Comparison of ENCODE assay signal across 8 mouse cellular contexts in the genomic region with DNA sequence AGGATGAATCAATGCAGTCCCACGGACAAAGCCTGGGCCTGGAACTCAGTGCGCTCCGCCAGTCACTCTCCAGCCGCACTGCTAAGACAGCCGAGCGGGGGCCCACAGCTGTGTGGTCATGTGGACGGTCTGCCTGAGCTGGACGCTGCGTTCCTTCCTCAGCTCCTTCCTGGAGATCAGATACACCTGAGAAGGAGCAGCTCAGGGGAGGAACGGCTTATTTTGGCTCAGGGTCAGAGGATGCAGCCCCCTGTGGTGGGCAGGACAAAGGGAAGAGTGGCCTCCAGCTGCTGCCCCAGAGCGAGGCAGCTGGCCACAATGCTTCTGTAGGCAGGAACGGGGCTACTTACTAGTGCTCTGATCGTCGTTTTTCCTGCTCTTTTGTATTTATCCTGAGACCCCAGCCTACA. TPM values are rescaled to one million over a fixed set of nuclear protein-coding genes. Genes with fewer than 3 reads are reported as not detected.
DNase-seq lines count a peak whose midpoint lies in the region; ATAC-seq and TF ChIP-seq lines count a peak whose summit lies in the region.

No protein-coding gene starts in this region.

- H3K36me3 ChIP-seq in lung, postnatal 0 days (ENCODE audit: insufficient read depth, low read length) = no peaks in the 10 kb centered on the region
- no peaks in the 10 kb centered on the region for H3K36me3 ChIP-seq in limb, embryonic 12.5 days
- no peaks in the 10 kb centered on the region for H3K36me3 ChIP-seq in stomach, embryonic 15.5 days

- no peak overlapping the region for H3K9ac ChIP-seq in lung, postnatal 0 days (replicated peaks; ENCODE audit: low read depth)
- no peak overlapping the region for H3K9ac ChIP-seq in limb, embryonic 12.5 days (replicated peaks)
- no peak overlapping the region for H3K9ac ChIP-seq in stomach, embryonic 15.5 days

- peak overlapping the region; percentile 36; the same call in 1 of the 2 replicates for H3K4me2 ChIP-seq in lung, postnatal 0 days (replicated peaks; ENCODE audit: low read depth, low read length)
- peak overlapping the region; percentile 42 for H3K4me2 ChIP-seq in limb, embryonic 12.5 days
- H3K4me2 ChIP-seq in stomach, embryonic 15.5 days = peak overlapping the region; percentile 43

- no peak for TF ChIP-seq CTCF in lung, postnatal 0 days (IDR thresholded peaks at IDR 0.05)

- 15% methylated on average over 14 of the region's 14 CpGs for WGBS in lung, postnatal 0 days
- 11% methylated on average over 14 of the region's 14 CpGs for WGBS in limb, embryonic 12.5 days
- WGBS in stomach, embryonic 15.5 days = 18% methylated on average over 14 of the region's 14 CpGs

- no peaks in the 10 kb centered on the region for H3K27me3 ChIP-seq in lung, postnatal 0 days (replicated peaks; ENCODE audit: insufficient read depth, low read length)
- no peaks in the 10 kb centered on the region for H3K27me3 ChIP-seq in limb, embryonic 12.5 days
- no peaks in the 10 kb centered on the region for H3K27me3 ChIP-seq in stomach, embryonic 15.5 days (replicated peaks)

- no peak overlapping the region for H3K27ac ChIP-seq in lung, postnatal 0 days (ENCODE audit: low read length)
- H3K27ac ChIP-seq in limb, embryonic 12.5 days = no peak overlapping the region
- H3K27ac ChIP-seq in stomach, embryonic 15.5 days = no peak overlapping the region

- no peak overlapping the region for H3K4me3 ChIP-seq in lung, postnatal 0 days (ENCODE audit: low read depth, low read length)
- no peak overlapping the region for H3K4me3 ChIP-seq in limb, embryonic 12.5 days (replicated peaks)
- H3K4me3 ChIP-seq in stomach, embryonic 15.5 days (replicated peaks) = peak overlapping the region; percentile 16

- TF ChIP-seq EP300 in lung, postnatal 0 days (IDR thresholded peaks at IDR 0.05) = no peak

- peak; percentile 26 for DNase-seq in adrenal gland, postnatal 10 days
- DNase-seq in adrenal gland, adult 2 months = no peak
- no peak for DNase-seq in lung, postnatal 0 days (ENCODE audit: low spot score)
- no peak for DNase-seq in lung, postnatal 36 days
- DNase-seq in cerebellum, adult 9-11 months = no peak

- H3K9me3 ChIP-seq in lung, postnatal 0 days (ENCODE audit: low read length) = no peaks in the 10 kb centered on the region
- no peaks in the 10 kb centered on the region for H3K9me3 ChIP-seq in limb, embryonic 12.5 days
- no peaks in the 10 kb centered on the region for H3K9me3 ChIP-seq in stomach, embryonic 15.5 days

- no peak for ATAC-seq in lung, postnatal 0 days
- ATAC-seq in limb, embryonic 12.5 days (ENCODE audit: insufficient number of reproducible peaks, insufficient read depth, low FRiP score, low TSS enrichment, low read depth) = peak; percentile 70; the same call in 1 of the 2 replicates
- ATAC-seq in stomach, embryonic 15.5 days (ENCODE audit: insufficient read depth, low FRiP score, low read depth) = no peak
- ATAC-seq in inflammation-experienced regulatory T-cells, adult 6 months = no peak

- H3K4me1 ChIP-seq in lung, postnatal 0 days (ENCODE audit: insufficient read depth, low read depth, low read length) = no peaks in the 10 kb centered on the region
- peaks cover 13% of the 10 kb centered on the region for H3K4me1 ChIP-seq in limb, embryonic 12.5 days (replicated peaks)
- H3K4me1 ChIP-seq in stomach, embryonic 15.5 days = 0 out of 2 replicates have a peak, but pooled peaks cover 4% of the 10 kb centered on the region

RNA-seq across cellular contexts. Expression of gene Xrcc2, which starts 51.0 kb away (rescaled TPM):
- 1 to 10 TPM; 5.1 to 7.5 TPM for total RNA-seq in adrenal gland, postnatal 10 days (2021)
- 1 to 10 TPM; 2.6 to 4.8 TPM for total RNA-seq in adrenal gland, adult 2 months (2021)
- polyA plus RNA-seq in adrenal gland, adult 2 months (2012; rRNA removed) = 2.5 and 3.0 TPM in 2 replicates
- 1.6 and 1.9 TPM in 2 replicates for polyA plus RNA-seq in lung, postnatal 0 days (2015; fragmentation: Nextera tagmentation; extraction: Ambion mirVana)
- polyA plus RNA-seq in limb, embryonic 12.5 days (2016; fragmentation: Nextera tagmentation; extraction: Ambion mirVana) = 14.5 and 14.9 TPM in 2 replicates
- 8.2 and 8.6 TPM in 2 replicates for polyA plus RNA-seq in stomach, embryonic 15.5 days (2015; fragmentation: Nextera tagmentation; extraction: Ambion mirVana)
- 1 to 10 TPM; 2.9 to 6.3 (median 4.7) TPM for polyA plus RNA-seq in inflammation-experienced regulatory T-cells, adult 6 months (2017; shearing (Covaris generic))
